Mouse (Mus musculus) v-Abl transformed pro-B cells (cell line): ENCODE results near the gene Galr3.

Source experiments
- in situ Hi-C, 2 experiments: fragments of 400-800 bp; cut with MboI; formaldehyde crosslinking; loops; one replicate each; pipeline ENCODE4 v1.15.1; 2025; ENCODE audit not compliant: unreplicated experiment in 2 of 2

Gene Galr3

DNA sequence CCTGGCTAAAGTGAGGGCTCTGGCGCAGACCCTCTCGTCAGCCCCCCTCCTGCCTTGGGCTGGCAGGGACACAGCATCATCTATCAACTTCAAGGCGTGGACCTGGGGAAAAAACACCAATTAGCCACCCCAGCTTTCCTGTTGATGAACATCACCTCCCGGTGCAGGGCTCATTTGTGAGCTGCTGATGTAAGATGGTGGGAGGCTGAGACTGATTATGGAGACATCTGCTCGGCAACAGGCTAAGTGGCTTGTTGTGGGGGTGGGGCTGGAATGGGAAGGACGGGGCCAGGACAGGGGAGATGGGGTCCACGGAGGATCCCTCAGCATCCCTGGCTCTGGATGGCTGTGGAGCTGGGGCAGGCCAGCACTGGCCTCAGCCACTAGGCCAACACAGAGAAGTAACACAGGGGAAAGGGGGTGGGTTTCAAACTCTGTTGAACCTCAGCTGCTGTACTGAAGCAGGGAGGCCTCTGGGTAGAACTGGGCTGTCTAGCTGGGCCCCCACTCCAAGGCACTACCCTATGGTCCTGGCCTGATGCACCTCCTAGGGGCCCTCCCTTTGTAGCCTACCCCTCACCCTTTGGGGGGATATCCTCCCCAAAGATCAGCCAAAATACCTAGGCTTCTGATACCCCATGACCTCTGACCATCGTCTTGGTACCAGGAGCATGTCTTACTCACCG, 8.6 kb downstream of the Galr3 start:
- in situ Hi-C loops: no loop called here

DNA sequence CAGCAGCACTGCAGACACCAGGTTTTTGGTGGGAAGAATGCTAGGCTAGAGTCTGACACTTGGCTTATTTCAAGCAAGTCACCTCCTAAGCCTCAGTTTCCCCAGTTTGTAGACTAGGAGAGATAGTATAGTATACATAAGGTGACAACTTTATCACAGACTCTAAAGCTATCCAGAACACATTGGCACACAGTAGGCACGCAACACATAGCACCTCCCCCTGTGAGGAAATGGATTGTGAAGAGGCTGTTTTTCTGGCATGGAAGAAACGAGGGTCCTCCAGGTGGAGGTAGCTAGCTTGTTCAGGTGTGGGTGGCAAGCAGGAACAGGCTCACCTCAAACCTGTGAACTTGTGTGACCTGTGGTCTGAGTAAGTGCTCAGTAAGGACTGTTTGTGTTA, 9.3 kb downstream of the Galr3 start:
- in situ Hi-C loops: no loop called here

- in situ Hi-C loops: no loop called here
Observed at GRCm38 (mm10) chr15:79051461-79052360, 10.0 kb downstream of the Galr3 start.

DNA sequence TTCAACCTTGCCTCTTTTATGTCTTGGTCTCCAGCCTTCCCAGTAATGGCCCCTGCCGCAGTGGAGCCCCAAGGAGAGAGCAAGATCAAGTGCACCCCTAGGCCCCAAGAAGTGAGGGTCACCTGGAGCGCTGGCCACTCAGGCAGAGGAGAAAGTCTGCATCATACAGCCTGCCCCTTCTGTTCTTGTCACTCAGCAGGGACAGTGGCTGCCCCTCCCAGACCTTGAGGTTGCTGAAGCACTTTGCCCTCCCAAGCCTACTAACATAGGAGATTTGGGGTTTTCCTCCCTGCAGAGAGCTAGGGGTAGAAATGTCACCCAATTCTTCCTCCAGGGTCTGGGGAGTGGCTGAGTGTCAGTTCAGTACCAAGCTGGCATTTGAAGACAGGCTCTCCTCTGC, 10.7 kb downstream of the Galr3 start:
- in situ Hi-C loops: no loop called here

DNA sequence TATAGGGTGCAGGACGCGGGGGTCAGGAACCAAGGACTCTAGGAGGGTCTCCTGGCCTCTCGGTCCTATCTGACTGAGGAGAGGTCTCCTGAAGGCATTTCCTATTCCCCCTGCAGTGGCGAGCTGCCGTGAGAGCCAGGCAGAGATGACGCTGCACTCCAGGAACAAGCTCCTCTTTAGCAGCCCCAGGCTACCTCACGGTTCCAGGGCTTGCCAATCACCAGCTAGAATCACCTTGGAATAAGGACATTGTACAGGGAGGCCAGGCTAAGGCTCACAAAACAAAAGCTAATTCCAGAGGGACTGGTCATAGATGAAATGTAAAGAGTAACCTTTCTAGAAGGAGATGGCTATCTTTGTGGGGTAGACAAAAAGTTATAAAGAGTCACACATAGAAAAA, 14.9 kb downstream of the Galr3 start:
- in situ Hi-C loops: no loop called here

DNA sequence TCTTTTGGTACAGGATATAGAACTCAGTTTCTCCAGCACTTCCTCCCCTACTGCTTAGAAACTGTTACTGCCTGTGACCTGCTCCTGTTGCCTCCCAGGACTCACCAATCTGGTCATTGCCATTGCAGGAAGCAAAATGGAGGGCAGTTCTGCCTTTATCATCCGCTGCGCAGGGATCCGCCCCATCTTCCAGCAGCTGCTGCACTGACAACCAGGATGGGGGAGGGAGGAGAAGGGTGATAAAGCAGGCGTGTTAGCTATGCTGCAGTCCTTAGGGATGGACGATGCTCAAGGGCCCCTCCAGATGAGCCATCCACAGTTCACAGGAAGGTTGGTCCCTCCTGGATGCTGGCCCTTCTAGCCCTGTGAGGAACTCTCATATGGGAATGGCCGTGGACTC, 16.2 kb downstream of the Galr3 start:
- in situ Hi-C loops: no loop called here

DNA sequence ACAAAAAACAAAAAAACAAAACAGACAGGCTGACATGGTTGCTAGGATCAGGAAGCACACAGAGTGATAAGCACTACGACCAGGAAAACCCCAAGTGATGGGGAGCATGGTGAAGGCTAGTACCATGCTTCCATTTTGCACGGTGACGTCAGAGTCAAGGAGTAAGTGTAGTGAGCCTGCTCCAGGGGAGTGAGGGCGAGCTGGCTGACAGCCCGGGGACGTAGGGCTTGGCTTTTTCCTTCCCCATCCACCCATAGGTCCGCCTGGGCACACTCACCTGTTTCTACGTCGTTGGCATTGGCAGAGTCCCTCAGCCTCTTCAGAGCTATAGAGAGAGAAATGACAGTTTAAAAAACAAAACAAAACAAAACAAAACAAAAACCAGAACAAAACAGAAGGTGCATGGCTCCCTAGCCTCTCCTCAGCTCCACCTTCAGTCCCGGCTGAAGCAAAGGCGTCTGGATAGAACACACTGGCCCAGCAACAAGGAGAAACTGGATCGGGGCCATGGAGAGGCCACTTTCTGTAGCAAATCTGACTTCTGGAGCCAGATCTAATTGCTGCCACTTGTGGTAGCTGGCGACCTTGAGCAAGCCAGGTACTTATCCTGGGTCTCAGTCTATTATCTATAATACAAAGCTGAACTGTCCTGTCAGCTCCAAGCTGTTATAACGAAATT, 19.3 kb downstream of the Galr3 start:
- in situ Hi-C loops: no loop called here

GRCm38 (mm10) chr15:79062376-79063159, 20.9 kb downstream of the Galr3 start, which contains the start of gene Ankrd54:
Gene Ankrd54, minus strand, starts transcription at chr15:79062893.
- in situ Hi-C loops: no loop called here

DNA sequence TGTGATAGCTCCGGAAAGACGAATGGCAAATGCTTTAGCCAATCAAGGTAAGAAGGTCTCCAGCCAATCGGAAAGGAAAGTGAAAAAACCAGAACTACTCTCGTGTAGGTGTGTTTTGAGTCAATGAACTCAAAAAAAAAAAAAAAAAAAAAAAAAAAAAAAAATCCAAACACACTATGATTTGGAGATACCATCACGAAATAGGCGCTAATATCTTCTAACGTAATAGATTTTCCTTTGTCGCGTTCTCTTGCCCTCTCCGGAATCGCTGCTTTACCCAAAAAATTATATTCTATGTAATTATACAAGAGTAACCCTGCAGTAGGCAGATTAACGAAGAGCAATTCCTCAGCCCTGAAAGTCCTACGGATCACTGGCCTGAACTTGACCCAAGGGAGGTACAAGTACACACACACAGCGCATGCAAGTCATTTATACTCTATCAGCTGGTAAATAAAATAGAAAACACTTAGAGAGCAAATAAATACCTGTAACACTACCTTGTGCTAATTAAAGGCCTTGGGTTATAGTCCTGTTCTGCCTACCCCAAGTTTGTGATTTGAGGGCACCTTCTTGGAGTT, 21.6 kb downstream of the Galr3 start:
- in situ Hi-C loops: no loop called here

DNA sequence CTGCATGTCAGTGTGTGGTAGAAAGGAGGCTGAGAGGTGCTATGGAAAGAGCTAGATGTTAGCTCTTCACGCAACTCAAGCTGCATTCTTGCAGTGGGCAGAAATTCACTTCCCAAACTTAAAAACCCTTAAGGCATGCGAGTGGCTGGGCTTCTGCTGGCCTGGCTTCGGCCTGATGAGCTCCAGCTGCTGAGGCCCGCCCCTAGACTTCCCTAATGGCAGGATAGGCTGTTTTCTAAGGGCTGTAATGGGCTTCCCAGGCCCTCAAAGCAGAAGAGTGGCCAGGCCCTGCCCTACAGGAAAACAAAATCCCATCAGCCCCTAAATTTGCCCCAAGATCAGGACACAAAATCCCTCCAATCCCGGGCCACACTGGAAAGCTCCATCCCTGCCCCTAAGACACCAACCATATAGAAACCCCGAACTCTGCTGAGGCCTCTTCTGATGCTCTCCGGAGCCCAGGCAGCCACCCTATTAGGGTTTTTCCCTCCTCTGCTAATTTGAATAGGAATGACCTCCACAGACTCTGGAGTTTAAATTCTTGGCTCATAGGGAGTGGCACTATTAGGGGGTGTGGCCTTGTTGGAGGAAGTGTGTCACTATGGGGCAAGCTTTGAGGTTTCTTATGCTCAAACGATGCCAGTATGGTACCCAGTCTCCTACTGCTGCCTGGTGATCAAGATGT, 23.5 kb downstream of the Galr3 start:
- in situ Hi-C loops: no loop called here

GRCm38 (mm10) chr15:79066276-79066675, 24.6 kb downstream of the Galr3 start:
- in situ Hi-C loops: no loop called here

GRCm38 (mm10) chr15:79067631-79068030, 25.9 kb downstream of the Galr3 start:
- in situ Hi-C loops: no loop called here

- in situ Hi-C loops: no loop called here
Observed at GRCm38 (mm10) chr15:79068416-79068815, 26.7 kb downstream of the Galr3 start.

- in situ Hi-C loops: loop anchor here (5.0 kb wide), 2 partner anchors 34 to 154 kb away; no protein-coding TSS in a partner anchor
Observed at GRCm38 (mm10) chr15:79071117-79072039, 29.7 kb downstream of the Galr3 start.

DNA sequence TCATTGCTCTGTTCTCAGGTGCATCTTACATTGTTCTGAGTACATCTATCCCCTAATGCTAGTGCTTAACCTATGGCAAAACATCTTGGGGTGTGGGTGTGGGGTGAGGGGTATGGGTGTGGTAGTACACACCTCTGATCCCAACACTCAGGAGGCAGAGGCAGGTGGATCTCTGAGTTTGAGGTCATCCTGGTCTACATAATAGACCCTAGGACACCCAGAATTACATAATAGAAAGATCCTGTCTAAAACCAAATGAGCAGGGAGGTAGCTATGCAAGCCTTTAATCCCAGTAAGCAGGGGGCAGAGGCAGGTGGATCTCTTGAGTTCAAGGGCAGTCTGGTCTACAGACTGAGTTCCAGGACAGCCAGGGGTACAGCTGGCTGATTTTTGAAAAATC, 32.1 kb downstream of the Galr3 start:
- in situ Hi-C loops: loop anchor here (5.0 kb wide), 2 partner anchors 36 to 156 kb away; no protein-coding TSS in a partner anchor

DNA sequence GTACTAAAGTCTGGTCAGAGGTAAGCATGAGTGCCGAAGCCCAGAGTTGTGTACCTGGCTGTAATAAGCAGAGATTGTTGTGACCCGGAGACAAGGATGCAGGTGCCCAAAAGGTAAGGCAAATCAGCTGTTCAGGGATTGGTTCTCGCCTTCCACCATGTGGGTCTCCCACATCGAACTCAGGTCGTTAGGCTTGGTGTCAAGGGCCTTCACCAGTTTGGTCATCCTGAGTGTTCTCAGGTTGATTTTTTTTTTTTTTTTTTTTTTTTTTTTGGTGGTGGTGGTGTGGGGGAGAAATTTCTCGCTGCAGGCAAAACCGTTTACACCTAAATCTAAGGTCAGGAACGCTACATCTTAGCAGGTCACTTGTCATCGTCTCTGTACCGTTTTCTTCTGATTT, 32.8 kb downstream of the Galr3 start:
- in situ Hi-C loops: loop anchor here (5.0 kb wide), 2 partner anchors 37 to 157 kb away; no protein-coding TSS in a partner anchor

DNA sequence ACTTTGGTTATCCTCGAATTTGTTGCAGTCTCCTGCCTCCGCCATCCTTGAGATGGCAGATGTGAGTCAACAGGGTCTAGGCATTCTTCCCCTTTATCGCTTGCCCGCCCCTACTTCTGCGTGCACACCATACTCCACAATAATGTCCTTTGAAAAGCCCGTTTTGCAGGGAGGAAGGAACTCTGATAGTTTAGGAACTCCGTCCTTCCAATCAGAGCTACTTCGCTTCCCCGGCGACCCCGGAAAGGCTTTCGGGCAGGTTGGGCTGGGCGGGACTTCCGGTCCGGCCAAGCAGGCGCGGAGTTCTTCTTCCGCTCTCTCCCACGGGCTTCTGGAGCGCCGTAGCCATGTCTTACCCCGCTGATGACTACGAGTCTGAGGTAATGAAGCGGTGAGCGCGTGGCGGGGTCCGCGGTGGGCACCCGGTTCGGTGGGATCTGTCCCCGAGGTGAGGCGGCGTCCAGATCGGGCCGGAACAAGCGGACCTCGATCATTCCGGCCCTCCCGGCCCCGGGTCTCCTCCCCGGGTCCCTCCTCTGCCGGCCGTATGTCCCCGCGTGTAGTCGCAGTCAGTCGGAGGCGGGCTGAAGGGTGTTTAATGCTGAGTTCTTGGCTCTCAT, 33.3 kb downstream of the Galr3 start, which contains the start of gene Eif3l:
Gene Eif3l (plus strand): TSS at position 267 of the 620 bp plus-strand sequence.
- in situ Hi-C loops: loop anchor here (5.0 kb wide), 2 partner anchors 38 to 158 kb away; no protein-coding TSS in a partner anchor
